Mouse (Mus musculus) lung, postnatal 0 days (tissue): ENCODE data around the gene Zmynd8.

ENCODE experiments used
- CTCF ChIP-seq: IDR thresholded peaks from 2 replicates; pipeline ENCODE4 v1.5.1; 2016; ENCODE audit warnings: antibody characterized with exemption, mild to moderate bottlenecking
- EP300 ChIP-seq: IDR thresholded peaks from 2 replicates; pipeline ENCODE4 v1.6.1; 2016; ENCODE audit warnings: antibody characterized with exemption, mild to moderate bottlenecking, control low read depth

GRCm38 (mm10) chr2:165889874-165890273 is 8.9 kb downstream of the Zmynd8 start:
- TF ChIP-seq CTCF (no peak), EP300 (no peak)
